Mouse (Mus musculus) megakaryocyte, embryonic 14.5 days (primary cell): ENCODE data around the gene Msx3.

Experiments used
- FLI1 ChIP-seq: IDR thresholded peaks from 2 replicates; pipeline ENCODE4 v1.6.1; 2012; ENCODE audit warnings: low read length, inconsistent platforms, mixed read lengths
- GATA1 ChIP-seq: IDR thresholded peaks from 3 replicates; pipeline ENCODE4 v1.6.1; 2012; ENCODE audit warnings: mixed read lengths, low read length, inconsistent platforms, borderline replicate concordance

DNA sequence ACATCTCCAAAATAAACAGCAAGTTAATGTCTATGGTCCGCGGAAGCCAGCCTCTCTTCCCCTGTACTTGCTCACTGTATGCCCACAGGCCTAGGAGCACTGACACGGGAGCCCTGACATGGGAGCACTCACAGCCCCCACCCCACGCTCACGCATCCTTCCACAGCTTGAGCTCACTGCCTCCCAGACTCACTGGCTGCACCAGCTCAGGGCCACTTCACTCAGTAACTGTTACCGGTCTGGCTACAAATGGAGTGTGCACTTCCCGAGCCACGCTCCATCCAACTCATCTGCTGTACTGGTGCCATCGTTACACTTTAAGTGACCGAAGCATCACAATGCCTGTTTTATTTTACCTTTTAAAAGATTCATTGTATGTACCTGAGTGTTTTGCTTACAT lies 16.5 kb downstream of the Msx3 start:
- TF ChIP-seq GATA1 (no peak), FLI1 (no peak)
